Mouse (Mus musculus) limb, embryonic 11.5 days (tissue): ENCODE results near the gene Tlk2. TPM values are rescaled to one million over a fixed set of nuclear protein-coding genes. Genes with fewer than 3 reads are reported as not detected.
A peak's percentile ranks its signal among the peaks of the same experiment; 100 is the strongest.

Experiments
- ATAC-seq: fragments of 200-750 bp; cut with Nextera tagmentation; 2 replicates; pipeline ENCODE4 v1.8.0; 2017; ENCODE audit warnings: low read depth; ENCODE audit not compliant: insufficient number of reproducible peaks, low FRiP score, low TSS enrichment
- DNase-seq: peaks from one replicate; pipeline ENCODE4 v3.0.0-alpha.2; 2015; ENCODE audit warnings: low spot score
- H3K27ac ChIP-seq: fragments of 300-500 bp; sonication (generic); replicated peaks from 2 replicates; pipeline ENCODE4 v1.5.1; 2014; ENCODE audit warnings: low read depth, mild to moderate bottlenecking, low read length
- H3K27me3 ChIP-seq: fragments of 300-500 bp; sonication (generic); 2 replicates; pipeline ENCODE4 v1.6.1; 2014; ENCODE audit warnings: mild to moderate bottlenecking, low read length, mixed read lengths; ENCODE audit not compliant: control insufficient read depth, insufficient read depth
- H3K36me3 ChIP-seq: fragments of 300-500 bp; sonication (generic); 2 replicates; pipeline ENCODE4 v1.6.1; 2014; ENCODE audit warnings: mild to moderate bottlenecking, low read length, moderate library complexity, mixed read lengths; ENCODE audit not compliant: control insufficient read depth, insufficient read depth
- H3K4me1 ChIP-seq: fragments of 300-500 bp; sonication (generic); 2 replicates; pipeline ENCODE4 v1.6.1; 2014; ENCODE audit warnings: low read length, mixed read lengths; ENCODE audit not compliant: control insufficient read depth, insufficient read depth
- H3K4me2 ChIP-seq: fragments of 300-500 bp; sonication (generic); 2 replicates; pipeline ENCODE4 v1.6.1; 2014; ENCODE audit warnings: low read depth, mild to moderate bottlenecking, moderate library complexity; ENCODE audit not compliant: severe bottlenecking
- H3K4me3 ChIP-seq: fragments of 300-500 bp; sonication (generic); 2 replicates; pipeline ENCODE4 v1.5.1; 2014; ENCODE audit warnings: low read depth, low read length
- H3K9ac ChIP-seq: fragments of 300-500 bp; sonication (generic); 2 replicates; pipeline ENCODE4 v1.6.1; 2014; ENCODE audit warnings: mild to moderate bottlenecking, low read length
- H3K9me3 ChIP-seq: fragments of 300-500 bp; sonication (generic); 2 replicates; pipeline ENCODE4 v1.6.1; 2016; ENCODE audit warnings: low read length; ENCODE audit not compliant: control insufficient read depth
- WGBS: fragments of 180-500 bp; shearing (Covaris S2); extraction: QIAGEN DNeasy Blood & Tissue Kit; methylation state at CpG from one replicate; pipeline ENCODE4 v1.1.7; 2014; 5-methylcytosine and 5-hydroxymethylcytosine counted together
- polyA plus RNA-seq: library from polyadenylated mRNA; unstranded; fragments of >200 nt; fragmentation: Nextera tagmentation; extraction: Ambion mirVana; gene quantifications from 2 replicates; pipeline ENCODE4 v1.2.1, GENCODE M21; 2014

The Tlk2 gene
- polyA plus RNA-seq, 1 experiment from 2014 or later: 30.1 TPM

GRCm38 (mm10) chr11:105145211-105145610 lies 33.4 kb upstream of the Tlk2 start:
- no peak overlapping the region for H3K27ac ChIP-seq
- no peaks in the 10 kb centered on the region for H3K9me3 ChIP-seq
- no peak overlapping the region for H3K4me2 ChIP-seq
- no peak overlapping the region for H3K9ac ChIP-seq
- 87% methylated on average over 10 of the region's 10 CpGs for WGBS
- ATAC-seq: no peak
- no peaks in the 10 kb centered on the region for H3K4me1 ChIP-seq
- H3K36me3 ChIP-seq: no peaks in the 10 kb centered on the region; the same call in 1 of the 2 replicates
- 0 out of 2 replicates have a peak, but pooled peaks cover 2% of the 10 kb centered on the region for H3K27me3 ChIP-seq
- no peak for DNase-seq
- no peak overlapping the region for H3K4me3 ChIP-seq

- H3K36me3 ChIP-seq: no peaks in the 10 kb centered on the region
- ATAC-seq (no peak), DNase-seq (no peak)
- no peaks in the 10 kb centered on the region for H3K9me3 ChIP-seq
- no peak within 1 kb of the TSS for H3K9ac ChIP-seq
- no peak within 1 kb of the TSS for H3K4me2 ChIP-seq
- H3K4me3 ChIP-seq: no peak within 1 kb of the TSS
- no peak within 1 kb of the TSS for H3K27ac ChIP-seq
- peaks cover 5% of the 10 kb centered on the region for H3K4me1 ChIP-seq
- 74% methylated on average over 3 of the region's 3 CpGs for WGBS
- H3K27me3 ChIP-seq: 0 out of 2 replicates have a peak, but pooled peaks cover 2% of the 10 kb centered on the region
These were observed 32.0 kb upstream of the Tlk2 start, which contains the start of gene Gm10842 for GRCm38 (mm10) chr11:105146593-105146992. Gene Gm10842 (plus strand): TSS chr11:105146893.

- Histone ChIP-seq H3K27me3 (0 out of 2 replicates have a peak, but pooled peaks cover 2% of the 10 kb centered on the region), H3K4me3 (no peak overlapping the region), H3K27ac (no peak overlapping the region), H3K36me3 (no peaks in the 10 kb centered on the region), H3K4me1 (peaks cover 26% of the 10 kb centered on the region), H3K4me2 (no peak overlapping the region), H3K9ac (no peak overlapping the region), H3K9me3 (no peaks in the 10 kb centered on the region)
- no peak for ATAC-seq
- no peak for DNase-seq
- WGBS: 74% methylated on average over 3 of the region's 3 CpGs
These were observed 29.3 kb upstream of the Tlk2 start for GRCm38 (mm10) chr11:105149353-105149752.

GRCm38 (mm10) chr11:105149766-105150165 lies 28.8 kb upstream of the Tlk2 start:
- 89% methylated on average over 1 of the region's 1 CpGs for WGBS
- H3K4me2 ChIP-seq: no peak overlapping the region
- peaks cover 26% of the 10 kb centered on the region for H3K4me1 ChIP-seq
- ATAC-seq: no peak
- no peaks in the 10 kb centered on the region for H3K9me3 ChIP-seq
- H3K36me3 ChIP-seq: no peaks in the 10 kb centered on the region
- H3K27me3 ChIP-seq: 0 out of 2 replicates have a peak, but pooled peaks cover 2% of the 10 kb centered on the region
- H3K27ac ChIP-seq: no peak overlapping the region
- no peak overlapping the region for H3K9ac ChIP-seq
- H3K4me3 ChIP-seq: no peak overlapping the region
- no peak for DNase-seq

- no peaks in the 10 kb centered on the region for H3K9me3 ChIP-seq
- 64% methylated on average over 4 of the region's 4 CpGs for WGBS
- no peak overlapping the region for H3K4me2 ChIP-seq
- no peak overlapping the region for H3K27ac ChIP-seq
- H3K36me3 ChIP-seq: no peaks in the 10 kb centered on the region
- peaks cover 26% of the 10 kb centered on the region for H3K4me1 ChIP-seq
- ATAC-seq: no peak
- H3K27me3 ChIP-seq: 0 out of 2 replicates have a peak, but pooled peaks cover 2% of the 10 kb centered on the region
- no peak overlapping the region for H3K4me3 ChIP-seq
- H3K9ac ChIP-seq: no peak overlapping the region
- DNase-seq: no peak
These were observed 27.9 kb upstream of the Tlk2 start for GRCm38 (mm10) chr11:105150691-105151090.

- Histone ChIP-seq H3K9me3 (no peaks in the 10 kb centered on the region), H3K27ac (no peak overlapping the region), H3K36me3 (no peaks in the 10 kb centered on the region), H3K4me2 (0 out of 2 replicates have a peak overlapping the region, but pooled peaks have one; percentile 1), H3K27me3 (no peaks in the 10 kb centered on the region), H3K9ac (no peak overlapping the region), H3K4me3 (0 out of 2 replicates have a peak overlapping the region, but pooled peaks have one; percentile 1), H3K4me1 (peaks cover 26% of the 10 kb centered on the region)
- 11% methylated on average over 17 of the region's 19 CpGs for WGBS
- DNase-seq: peak; percentile 77
- ATAC-seq: peak; percentile 66
These were observed 27.2 kb upstream of the Tlk2 start for GRCm38 (mm10) chr11:105151226-105152016.

GRCm38 (mm10) chr11:105152017-105152300 lies 26.6 kb upstream of the Tlk2 start:
- no peak for ATAC-seq
- Histone ChIP-seq H3K4me3 (no peak overlapping the region), H3K4me2 (no peak overlapping the region), H3K9ac (no peak overlapping the region), H3K27ac (no peak overlapping the region), H3K27me3 (no peaks in the 10 kb centered on the region), H3K36me3 (no peaks in the 10 kb centered on the region), H3K9me3 (no peaks in the 10 kb centered on the region), H3K4me1 (peaks cover 26% of the 10 kb centered on the region)
- DNase-seq: no peak
- 54% methylated on average over 2 of the region's 4 CpGs for WGBS

- Histone ChIP-seq H3K9ac (no peak overlapping the region), H3K9me3 (no peaks in the 10 kb centered on the region), H3K4me3 (no peak overlapping the region), H3K27ac (no peak overlapping the region), H3K4me2 (no peak overlapping the region), H3K36me3 (no peaks in the 10 kb centered on the region), H3K27me3 (no peaks in the 10 kb centered on the region), H3K4me1 (peaks cover 26% of the 10 kb centered on the region)
- WGBS: 59% methylated on average over 11 of the region's 11 CpGs
- no peak for DNase-seq
- no peak for ATAC-seq
These were observed 26.2 kb upstream of the Tlk2 start for GRCm38 (mm10) chr11:105152357-105152899.
